Mouse (Mus musculus) lung, adult 2 months (tissue): Measurements from ENCODE around the gene Tcirg1.
A peak's percentile ranks its signal among the peaks of the same experiment; 100 is the strongest.

ENCODE experiments used
- CTCF ChIP-seq: fragments of 200-500 bp; IDR thresholded peaks from 2 replicates; pipeline ENCODE4 v1.5.1; 2011; ENCODE audit warnings: mild to moderate bottlenecking, low read length, control low read depth; ENCODE audit not compliant: insufficient read depth
- POLR2A ChIP-seq: fragments of 200-500 bp; IDR thresholded peaks from 2 replicates; pipeline ENCODE4 v1.6.1; 2011; ENCODE audit warnings: low read depth, mild to moderate bottlenecking, control low read depth, low read length, borderline replicate concordance; ENCODE audit errors: extremely low read depth

DNA sequence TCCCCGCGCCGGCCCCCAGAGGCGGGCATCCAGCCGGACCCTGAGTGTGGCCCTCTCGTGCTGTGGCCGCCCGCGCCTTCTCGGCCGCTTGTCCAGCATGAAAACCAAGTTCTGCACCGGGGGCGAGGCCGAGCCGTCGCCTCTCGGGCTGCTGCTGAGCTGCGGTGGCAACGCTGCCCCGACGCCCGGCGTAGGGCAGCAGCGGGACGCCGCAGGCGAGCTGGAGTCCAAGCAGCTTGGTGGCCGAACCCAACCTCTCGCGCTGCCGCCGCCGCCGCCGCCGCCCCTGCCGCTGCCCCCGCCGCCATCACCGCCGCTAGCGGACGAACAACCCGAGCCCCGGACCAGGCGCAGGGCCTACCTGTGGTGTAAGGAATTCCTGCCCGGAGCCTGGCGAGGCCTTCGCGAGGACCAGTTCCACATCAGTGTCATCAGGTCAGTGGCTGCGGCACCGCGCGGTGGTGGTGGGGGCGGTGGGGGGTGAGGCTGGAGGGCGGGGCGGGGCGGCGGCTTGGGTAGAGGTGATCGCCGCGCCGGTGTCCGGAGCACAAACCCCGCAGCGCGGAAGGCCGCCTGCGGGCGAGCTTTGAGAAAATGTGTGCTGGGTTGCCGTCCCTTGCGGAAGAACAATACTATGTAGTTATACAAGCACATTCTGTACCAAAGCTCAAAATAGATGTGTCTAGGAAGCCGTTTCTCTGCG is 54.8 kb downstream of the Tcirg1 start:
- TF ChIP-seq POLR2A, result 0 out of 2 replicates have a peak, but pooled peaks have one; percentile 18
- no peak for TF ChIP-seq CTCF
